Mouse (Mus musculus): ENCODE results near the gene Gm42906. TPM values are rescaled to one million over a fixed set of nuclear protein-coding genes. Genes with fewer than 3 reads are reported as not detected.

The Gm42906 gene
- total RNA-seq, 4 experiments from 2014 or later, result not detected

GRCm38 (mm10) chr5:151299576-151299975, 128.4 kb downstream of the Gm42906 start:
- DNase-seq (ENCODE audit: low spot score in 2 of 2), result no peak

- no peak for DNase-seq (ENCODE audit: low spot score in 2 of 2)
Observed at GRCm38 (mm10) chr5:151298371-151298770, 129.6 kb downstream of the Gm42906 start.

DNA sequence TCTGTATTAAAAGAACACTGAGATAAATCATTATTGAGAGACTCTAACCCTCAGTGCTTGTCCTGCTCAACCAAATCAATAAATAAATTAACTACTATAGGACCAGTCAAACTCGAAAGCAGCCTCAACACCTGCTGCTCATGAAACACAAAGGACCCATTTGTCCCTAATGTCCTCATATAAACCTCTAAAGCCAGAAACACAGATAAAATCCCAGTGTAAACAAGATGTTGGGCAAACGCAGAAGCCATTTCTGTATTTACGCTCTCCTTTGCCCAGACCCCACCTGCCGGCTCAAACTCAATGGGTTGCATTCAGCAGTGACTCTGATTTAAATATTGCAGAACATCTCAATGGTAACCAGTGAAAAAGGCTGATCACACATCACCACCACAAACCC, 131.7 kb downstream of the Gm42906 start:
- no peak for DNase-seq (ENCODE audit: low spot score in 2 of 2)

DNA sequence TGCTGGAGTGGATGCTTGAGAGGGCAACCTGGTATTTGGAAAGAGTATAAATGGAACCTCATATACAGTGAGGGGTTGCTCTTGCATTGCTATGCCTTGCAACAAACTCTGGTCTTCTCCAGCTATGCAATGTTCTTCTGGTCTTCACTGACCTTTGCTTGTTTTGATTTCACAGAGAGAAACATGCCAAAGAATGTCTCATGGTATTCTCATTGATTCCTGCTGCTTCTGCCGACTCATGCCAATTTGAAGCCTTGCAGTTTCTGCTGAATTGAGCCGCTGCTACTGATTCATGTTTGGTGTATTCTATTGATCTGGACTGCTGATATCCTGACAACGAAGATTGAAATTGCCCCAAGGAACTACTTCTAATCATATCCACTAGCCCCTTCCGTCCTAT, 134.4 kb downstream of the Gm42906 start:
- DNase-seq (ENCODE audit: low spot score in 2 of 2), result no peak

DNA sequence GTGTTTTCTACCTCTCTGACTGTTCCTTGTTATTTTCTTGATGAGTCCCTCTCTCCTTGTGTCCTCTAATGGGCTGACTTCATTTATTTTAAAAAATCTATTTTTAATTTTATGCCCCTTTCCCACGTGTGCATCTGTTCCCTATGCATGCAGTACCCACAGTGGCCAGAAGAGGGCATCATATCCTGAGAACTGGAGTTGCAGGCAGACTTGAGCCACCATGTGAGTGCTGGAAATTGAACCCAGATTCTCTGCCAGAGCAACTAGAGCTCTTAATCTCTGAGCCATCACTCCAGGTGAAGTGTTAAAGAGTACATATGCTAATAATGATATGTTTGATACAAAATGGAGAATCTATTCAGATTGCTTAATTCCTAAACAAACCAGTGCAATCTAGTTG, 135.7 kb downstream of the Gm42906 start:
- no peak for DNase-seq (ENCODE audit: low spot score in 2 of 2)

DNA sequence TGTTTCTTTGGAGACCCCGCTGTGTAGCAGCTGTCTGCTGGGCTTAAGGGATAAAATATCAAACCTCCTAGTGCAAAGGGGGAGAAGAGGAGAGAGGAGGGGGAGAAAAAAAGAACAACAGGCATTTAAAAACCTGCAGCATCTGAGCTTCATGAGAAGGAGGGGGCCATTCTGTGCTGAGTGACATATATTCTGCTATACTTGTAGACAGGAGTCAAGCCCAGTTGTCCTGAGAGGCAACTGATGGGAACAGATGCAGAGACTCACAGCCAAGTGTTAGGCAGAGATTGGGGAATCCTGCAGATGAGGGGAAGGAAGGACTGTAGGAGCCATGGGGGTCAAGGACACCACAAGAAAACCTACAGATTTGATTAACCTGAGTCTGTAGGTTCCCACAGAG, 141.6 kb downstream of the Gm42906 start:
- no peak for DNase-seq (ENCODE audit: low spot score in 2 of 2)

DNA sequence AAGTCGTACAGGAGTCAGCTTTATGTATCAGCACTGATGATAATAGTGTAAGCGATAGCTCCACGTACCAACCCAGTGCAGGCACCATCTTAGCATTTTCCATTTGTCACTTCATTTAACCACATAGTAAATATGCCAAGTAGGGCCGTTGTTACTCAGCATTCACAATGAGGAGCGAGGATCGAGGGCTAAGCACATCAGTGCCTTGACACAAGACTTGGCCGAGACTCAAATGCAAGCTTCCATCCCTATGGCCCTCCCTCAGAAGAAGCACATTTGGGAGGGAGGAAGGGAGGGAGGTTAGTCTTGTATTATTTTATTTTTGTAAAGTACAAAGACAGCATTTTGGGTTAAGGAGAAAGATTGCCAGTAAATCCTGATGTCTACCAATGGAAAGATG, 148.4 kb downstream of the Gm42906 start:
- DNase-seq (ENCODE audit: low spot score in 2 of 2), result no peak

- no peak for DNase-seq (ENCODE audit: low spot score in 2 of 2)
Observed at GRCm38 (mm10) chr5:151277927-151278326, 150.0 kb downstream of the Gm42906 start.

- no peak for DNase-seq (ENCODE audit: low spot score in 2 of 2)
Observed at GRCm38 (mm10) chr5:151275986-151276385, 152.0 kb downstream of the Gm42906 start.

DNA sequence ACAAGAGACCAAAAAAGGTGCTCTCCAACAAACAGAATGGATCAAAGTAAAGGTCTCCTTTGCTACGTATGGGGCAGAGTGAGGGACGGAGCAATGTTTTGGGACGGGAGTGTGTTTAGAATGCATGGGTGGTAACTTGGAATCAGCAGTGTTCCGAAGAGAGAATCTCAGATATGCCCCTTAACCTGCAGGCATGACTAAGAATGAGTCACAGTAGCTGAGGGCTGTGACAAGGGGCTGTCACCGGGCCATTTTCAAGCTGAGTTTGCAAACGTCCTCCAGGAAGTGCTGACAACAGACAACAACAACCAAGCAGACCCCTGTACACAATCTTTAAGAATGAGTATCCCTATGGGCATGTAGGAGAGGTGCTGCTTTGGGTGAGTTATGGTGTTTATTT, 153.7 kb downstream of the Gm42906 start:
- no peak for DNase-seq (ENCODE audit: low spot score in 2 of 2)

- no peak for DNase-seq (ENCODE audit: low spot score in 2 of 2)
Observed at GRCm38 (mm10) chr5:151270815-151271214, 157.1 kb downstream of the Gm42906 start.

- no peak for DNase-seq (ENCODE audit: low spot score in 2 of 2)
Observed at GRCm38 (mm10) chr5:151266896-151267634, 160.9 kb downstream of the Gm42906 start.

- no peak for DNase-seq (ENCODE audit: low spot score in 2 of 2)
Observed at GRCm38 (mm10) chr5:151261558-151261957, 166.4 kb downstream of the Gm42906 start.

GRCm38 (mm10) chr5:151252213-151252612, 175.8 kb downstream of the Gm42906 start:
- no peak for DNase-seq (ENCODE audit: low spot score in 2 of 2)

GRCm38 (mm10) chr5:151251656-151252055, 176.3 kb downstream of the Gm42906 start:
- DNase-seq (ENCODE audit: low spot score in 2 of 2), result no peak

DNA sequence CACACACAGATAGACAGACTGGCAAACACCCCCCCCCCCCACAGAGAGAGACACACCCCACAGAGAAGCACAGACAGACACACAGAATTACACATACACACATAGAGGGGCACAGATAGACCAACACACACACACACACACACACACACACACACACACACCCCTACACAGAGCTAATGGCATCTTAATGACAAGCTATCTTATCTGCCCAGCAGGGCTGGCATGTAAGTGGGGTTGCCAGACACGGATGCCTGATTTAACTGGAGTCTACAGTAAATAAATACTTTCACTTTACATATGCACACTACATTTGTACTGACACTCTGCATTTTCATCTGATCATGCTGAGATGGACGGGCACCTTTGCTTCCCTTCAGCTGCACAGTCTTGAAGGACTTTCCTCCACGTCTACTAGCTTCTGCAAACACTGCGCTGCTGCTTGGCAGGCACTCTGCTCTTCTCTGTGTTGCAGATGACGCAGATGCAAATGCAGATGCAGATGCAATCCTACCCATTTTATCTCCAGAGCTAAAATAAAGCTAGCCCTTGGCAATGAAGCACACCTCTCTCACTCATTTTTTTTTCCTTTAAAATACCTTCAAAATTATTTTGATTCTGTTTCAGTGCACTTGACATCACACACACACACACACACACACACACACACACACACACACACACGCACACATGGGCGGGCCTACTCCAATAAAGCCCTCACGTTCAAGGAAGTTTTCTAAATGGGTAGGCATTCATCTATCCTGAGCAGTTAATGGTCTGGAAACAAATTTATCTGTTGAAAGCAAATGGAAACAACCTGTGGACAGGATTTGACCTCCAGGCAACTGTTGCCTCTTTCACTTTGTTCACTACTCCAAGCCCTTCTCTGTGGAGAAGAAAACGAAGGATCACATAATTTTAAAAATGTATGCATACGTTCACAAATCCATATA, 179.0 kb downstream of the Gm42906 start:
- no peak for DNase-seq (ENCODE audit: low spot score in 2 of 2)

DNA sequence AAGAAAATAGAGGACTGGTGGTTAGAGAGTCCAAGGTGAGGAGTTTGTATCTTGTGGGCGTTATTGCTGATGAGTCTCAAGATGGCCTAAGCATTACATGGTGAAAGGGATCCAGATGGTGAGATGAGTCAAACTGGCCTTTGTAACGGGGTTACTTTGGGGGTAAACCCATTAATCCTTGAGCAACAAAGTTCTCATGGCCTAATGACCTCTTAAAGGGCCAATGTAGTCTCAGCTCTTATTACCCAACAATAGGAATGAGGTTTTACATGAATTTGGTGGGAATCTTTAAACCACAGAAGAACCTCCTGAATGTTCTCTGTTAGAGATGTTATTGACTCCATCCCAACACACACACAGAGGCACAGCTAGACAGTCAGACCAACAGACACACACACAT, 179.9 kb downstream of the Gm42906 start:
- no peak for DNase-seq (ENCODE audit: low spot score in 2 of 2)

DNA sequence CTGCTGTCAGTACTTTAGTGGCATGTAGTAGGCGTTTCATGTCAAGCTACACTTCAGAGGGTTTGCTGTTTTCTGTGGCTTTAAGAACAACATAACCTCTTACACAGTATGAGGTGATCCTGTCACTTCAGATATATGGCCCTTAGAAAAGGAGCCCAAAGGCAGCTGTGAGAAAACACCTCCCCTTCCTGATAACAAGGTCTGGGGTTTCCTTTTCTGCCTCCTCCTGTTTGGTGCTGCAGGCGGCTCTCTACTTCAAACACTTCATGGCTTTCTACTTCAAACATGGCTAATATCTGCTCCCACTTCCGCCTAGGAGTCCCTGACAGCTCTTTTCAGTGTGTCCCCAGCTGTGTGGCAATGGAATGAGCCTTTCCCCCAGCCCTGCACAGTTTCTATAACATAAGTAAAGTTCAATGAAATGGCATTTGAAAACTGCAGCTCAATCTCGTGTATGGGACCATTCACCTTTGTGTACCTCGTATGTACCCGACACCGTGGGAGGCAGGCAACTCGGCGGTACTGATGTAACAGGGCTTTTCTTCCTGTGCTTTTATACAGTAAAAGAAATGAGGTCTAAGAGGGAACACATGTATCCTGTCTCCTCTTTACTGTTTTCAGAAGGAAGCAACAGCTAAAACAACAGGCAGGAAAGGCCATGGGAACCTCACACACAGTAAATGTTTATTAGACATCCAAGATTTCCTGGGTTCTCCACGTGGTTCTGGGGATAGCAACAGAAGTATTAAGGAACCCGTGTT, 180.7 kb downstream of the Gm42906 start:
- DNase-seq (ENCODE audit: low spot score in 2 of 2), result no peak

- DNase-seq (ENCODE audit: low spot score in 2 of 2), result no peak
Observed at GRCm38 (mm10) chr5:151246287-151246686, 181.7 kb downstream of the Gm42906 start.

- no peak for DNase-seq (ENCODE audit: low spot score in 2 of 2)
Observed at GRCm38 (mm10) chr5:151245571-151245970, 182.4 kb downstream of the Gm42906 start.

- DNase-seq (ENCODE audit: low spot score in 2 of 2), result no peak
Observed at GRCm38 (mm10) chr5:151238730-151239129, 189.2 kb downstream of the Gm42906 start.

GRCm38 (mm10) chr5:151236411-151236810, 191.6 kb downstream of the Gm42906 start:
- no peak for DNase-seq (ENCODE audit: low spot score in 2 of 2)
